Mouse (Mus musculus) stomach, postnatal 0 days (tissue): ENCODE results near the gene Ces1e. TPM values are rescaled to one million over a fixed set of nuclear protein-coding genes. Genes with fewer than 3 reads are reported as not detected.
A peak's percentile ranks its signal among the peaks of the same experiment; 100 is the strongest.

Source experiments
- ATAC-seq: fragments of 200-750 bp; cut with Nextera tagmentation; 2 replicates; pipeline ENCODE4 v1.8.0; 2017; ENCODE audit not compliant: low FRiP score, low TSS enrichment
- DNase-seq: peaks from one replicate; pipeline ENCODE4 v3.0.0-alpha.2; 2016; ENCODE audit warnings: low spot score
- H3K27ac ChIP-seq: fragments of 300-500 bp; sonication (generic); replicated peaks from 2 replicates; pipeline ENCODE4 v1.5.1; 2014; ENCODE audit warnings: mild to moderate bottlenecking, control low read depth
- H3K27me3 ChIP-seq: fragments of 300-500 bp; sonication (generic); 2 replicates; pipeline ENCODE4 v1.6.1; 2014; ENCODE audit warnings: low read length; ENCODE audit not compliant: control insufficient read depth, insufficient read depth
- H3K36me3 ChIP-seq: fragments of 300-500 bp; sonication (generic); 2 replicates; pipeline ENCODE4 v1.6.1; 2014; ENCODE audit warnings: low read length, mixed read lengths; ENCODE audit not compliant: control insufficient read depth, insufficient read depth
- H3K4me1 ChIP-seq: fragments of 300-500 bp; sonication (generic); replicated peaks from 2 replicates; pipeline ENCODE4 v1.6.1; 2014; ENCODE audit warnings: antibody characterized with exemption; ENCODE audit not compliant: control insufficient read depth, insufficient read depth
- H3K4me2 ChIP-seq: fragments of 300-500 bp; sonication (generic); replicated peaks from 2 replicates; pipeline ENCODE4 v1.6.1; 2014; ENCODE audit warnings: low read depth, mild to moderate bottlenecking, control low read depth, moderate library complexity
- H3K4me3 ChIP-seq: fragments of 300-500 bp; sonication (generic); 2 replicates; pipeline ENCODE4 v1.5.1; 2014; ENCODE audit warnings: low read depth, low read length, control low read depth
- H3K9ac ChIP-seq: fragments of 300-500 bp; sonication (generic); 2 replicates; pipeline ENCODE4 v1.6.1; 2014; ENCODE audit warnings: mild to moderate bottlenecking, low read length, control low read depth, mixed read lengths
- H3K9me3 ChIP-seq: fragments of 300-500 bp; sonication (generic); 2 replicates; pipeline ENCODE4 v1.6.1; 2016; ENCODE audit warnings: low read length; ENCODE audit not compliant: control insufficient read depth
- CTCF ChIP-seq: IDR thresholded peaks from 2 replicates; pipeline ENCODE4 v1.5.1; 2016; ENCODE audit warnings: antibody characterized with exemption, low read depth, mild to moderate bottlenecking, moderate library complexity
- EP300 ChIP-seq: optimal IDR thresholded peaks from 2 replicates; pipeline ENCODE3; 2016; ENCODE audit warnings: antibody characterized with exemption
- WGBS: fragments of 180-500 bp; shearing (Covaris S2); extraction: QIAGEN DNeasy Blood & Tissue Kit; methylation state at CpG from one replicate; pipeline ENCODE4 v1.1.7; 2014; 5-methylcytosine and 5-hydroxymethylcytosine counted together
- polyA plus RNA-seq: library from polyadenylated mRNA; unstranded; fragments of >200 nt; fragmentation: Nextera tagmentation; extraction: Ambion mirVana; gene quantifications from 2 replicates; pipeline ENCODE4 v1.2.1, GENCODE M21; 2015

The Ces1e gene
- polyA plus RNA-seq, 1 experiment from 2014 or later, result 1.1 TPM

- no peak within 1 kb of the TSS for H3K27ac ChIP-seq
- peak; percentile 67 for ATAC-seq
Observed at GRCm38 (mm10) chr8:93197685-93198525, 31.5 kb downstream of the Ces1e start, which contains the start of gene Ces1d. TSS of gene Ces1d (minus strand) at chr8:93197838.

GRCm38 (mm10) chr8:93196436-93196835, 33.0 kb downstream of the Ces1e start:
- Histone ChIP-seq H3K27ac (no peak overlapping the region), H3K4me2 (no peak overlapping the region), H3K9ac (no peak overlapping the region), H3K9me3 (no peaks in the 10 kb centered on the region), H3K27me3 (no peaks in the 10 kb centered on the region), H3K4me1 (no peaks in the 10 kb centered on the region), H3K36me3 (no peaks in the 10 kb centered on the region), H3K4me3 (no peak overlapping the region)
- DNase-seq, result no peak
- TF ChIP-seq EP300, result no peak
- TF ChIP-seq CTCF, result no peak
- no peak for ATAC-seq
- 81% methylated on average over 5 of the region's 5 CpGs for WGBS

More at GRCm38 (mm10) chr8:93197685-93198525, 31.5 kb downstream of the Ces1e start, which contains the start of gene Ces1d:
- Histone ChIP-seq H3K27me3 (no peaks in the 10 kb centered on the region), H3K4me3 (no peak within 1 kb of the TSS), H3K36me3 (no peaks in the 10 kb centered on the region), H3K4me1 (no peaks in the 10 kb centered on the region), H3K9me3 (no peaks in the 10 kb centered on the region), H3K9ac (no peak within 1 kb of the TSS), H3K4me2 (no peak within 1 kb of the TSS)
- peak; percentile 41 for DNase-seq
- TF ChIP-seq EP300, result no peak
- TF ChIP-seq CTCF, result no peak
- WGBS, result 58% methylated on average over 8 of the region's 8 CpGs

GRCm38 (mm10) chr8:93180581-93181129, 48.8 kb downstream of the Ces1e start:
- TF ChIP-seq CTCF (no peak), EP300 (no peak)
- 51% methylated on average over 4 of the region's 4 CpGs for WGBS
- Histone ChIP-seq H3K9ac (no peak overlapping the region), H3K9me3 (no peaks in the 10 kb centered on the region), H3K27ac (no peak overlapping the region), H3K4me3 (no peak overlapping the region), H3K4me2 (no peak overlapping the region), H3K36me3 (no peaks in the 10 kb centered on the region), H3K4me1 (no peaks in the 10 kb centered on the region), H3K27me3 (no peaks in the 10 kb centered on the region)
- DNase-seq, result no peak
- no peak for ATAC-seq

- Histone ChIP-seq H3K4me3 (no peak overlapping the region), H3K36me3 (no peaks in the 10 kb centered on the region), H3K4me1 (no peaks in the 10 kb centered on the region), H3K27ac (no peak overlapping the region), H3K27me3 (no peaks in the 10 kb centered on the region), H3K9ac (no peak overlapping the region), H3K9me3 (no peaks in the 10 kb centered on the region), H3K4me2 (no peak overlapping the region)
- no peak for DNase-seq
- no peak for ATAC-seq
- no peak for TF ChIP-seq EP300
- TF ChIP-seq CTCF, result no peak
- WGBS, result 59% methylated on average over 1 of the region's 1 CpGs
Observed at GRCm38 (mm10) chr8:93176593-93176992, 52.8 kb downstream of the Ces1e start.

- no peaks in the 10 kb centered on the region for H3K36me3 ChIP-seq
- TF ChIP-seq EP300 (no peak), CTCF (no peak)
- H3K27ac ChIP-seq, result no peak overlapping the region
- no peak overlapping the region for H3K4me3 ChIP-seq
- ATAC-seq (no peak), DNase-seq (no peak)
- no peaks in the 10 kb centered on the region for H3K4me1 ChIP-seq
- 68% methylated on average over 2 of the region's 2 CpGs for WGBS
- no peaks in the 10 kb centered on the region for H3K9me3 ChIP-seq
- H3K27me3 ChIP-seq, result no peaks in the 10 kb centered on the region
- H3K4me2 ChIP-seq, result no peak overlapping the region
- no peak overlapping the region for H3K9ac ChIP-seq
Observed at GRCm38 (mm10) chr8:93174554-93174953, 54.9 kb downstream of the Ces1e start.
